Comparison of ENCODE assay signal across 8 mouse cellular contexts in the genomic region with DNA sequence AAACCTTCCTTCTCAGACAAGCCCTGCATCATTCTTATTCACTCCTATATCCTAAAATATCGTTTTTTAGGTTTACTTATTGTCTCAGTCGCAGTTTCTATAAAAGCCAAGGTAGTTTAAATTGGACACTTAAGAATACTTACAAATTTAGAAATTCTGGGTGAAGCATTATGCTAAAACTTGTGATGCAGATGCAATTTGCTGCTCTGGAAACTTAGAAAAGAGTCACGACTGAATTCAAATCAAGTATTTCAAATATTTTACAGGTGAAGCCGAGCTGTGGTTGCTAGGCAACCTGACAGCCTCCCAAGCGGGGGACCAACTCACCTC. TPM values are rescaled to one million over a fixed set of nuclear protein-coding genes. Genes with fewer than 3 reads are reported as not detected.
DNase-seq lines count a peak whose midpoint lies in the region; ATAC-seq and TF ChIP-seq lines count a peak whose summit lies in the region.

No protein-coding gene starts in this region.

- no peak for DNase-seq in kidney, adult 2 months
- no peak for DNase-seq in kidney, adult 18-20 months
- no peak for DNase-seq in hindbrain, embryonic 14.5 days (ENCODE audit: low spot score)
- DNase-seq in right cerebral cortex, adult 18-20 months: no peak
- no peak for DNase-seq in cerebellum, adult 8-10 months
- no peak for DNase-seq in adrenal gland, postnatal 4 days (ENCODE audit: low spot score in 2 of 2)

- ATAC-seq in hindbrain, embryonic 14.5 days (ENCODE audit: low FRiP score): no peak
- ATAC-seq in midbrain, embryonic 12.5 days (ENCODE audit: low FRiP score, low read depth): no peak

- peak overlapping the region; percentile 0; the same call in 1 of the 2 replicates for H3K4me3 ChIP-seq in kidney, adult 2 months (ENCODE audit: insufficient read depth, low read depth, low read length)
- peak overlapping the region; percentile 35 for H3K4me3 ChIP-seq in brown adipose tissue, adult 24 weeks (ENCODE audit: insufficient read depth, low read depth, low read length)
- peak overlapping the region; percentile 75 for H3K4me3 ChIP-seq in hindbrain, embryonic 14.5 days (replicated peaks; ENCODE audit: low read length)
- H3K4me3 ChIP-seq in midbrain, embryonic 12.5 days: peak overlapping the region; percentile 84

- WGBS in kidney, adult 2 months: 7% methylated on average over 5 of the region's 5 CpGs
- 8% methylated on average over 5 of the region's 5 CpGs for WGBS in hindbrain, embryonic 14.5 days
- WGBS in midbrain, embryonic 12.5 days: 10% methylated on average over 5 of the region's 5 CpGs

- H3K9ac ChIP-seq in hindbrain, embryonic 14.5 days: peak overlapping the region; percentile 43
- no peak overlapping the region for H3K9ac ChIP-seq in midbrain, embryonic 12.5 days (replicated peaks)

- peak overlapping the region; percentile 59 for H3K4me2 ChIP-seq in hindbrain, embryonic 14.5 days (replicated peaks)
- H3K4me2 ChIP-seq in midbrain, embryonic 12.5 days (replicated peaks): peak overlapping the region; percentile 48

- no peaks in the 10 kb centered on the region for H3K9me3 ChIP-seq in hindbrain, embryonic 14.5 days (ENCODE audit: control insufficient read depth, low read length)
- H3K9me3 ChIP-seq in midbrain, embryonic 12.5 days: no peaks in the 10 kb centered on the region

- H3K36me3 ChIP-seq in kidney, adult 2 months (ENCODE audit: control insufficient read depth, insufficient read depth, low read length): no peaks in the 10 kb centered on the region
- H3K36me3 ChIP-seq in hindbrain, embryonic 14.5 days (replicated peaks; ENCODE audit: control insufficient read depth, insufficient read depth): 0 out of 2 replicates have a peak, but pooled peaks cover under 1% of the 10 kb centered on the region
- 0 out of 2 replicates have a peak, but pooled peaks cover 4% of the 10 kb centered on the region for H3K36me3 ChIP-seq in midbrain, embryonic 12.5 days

- H3K4me1 ChIP-seq in kidney, adult 2 months (ENCODE audit: control insufficient read depth, insufficient read depth, low read length): peaks cover under 1% of the 10 kb centered on the region; the same call in 1 of the 2 replicates
- 0 out of 2 replicates have a peak, but pooled peaks cover 2% of the 10 kb centered on the region for H3K4me1 ChIP-seq in brown adipose tissue, adult 24 weeks (ENCODE audit: control insufficient read depth, insufficient read depth, insufficient read length, low read length)
- peaks cover 46% of the 10 kb centered on the region for H3K4me1 ChIP-seq in hindbrain, embryonic 14.5 days (replicated peaks; ENCODE audit: control insufficient read depth, insufficient read depth, low read length)
- H3K4me1 ChIP-seq in midbrain, embryonic 12.5 days: peaks cover 36% of the 10 kb centered on the region

- no peak for TF ChIP-seq POLR2A in kidney, adult 2 months (IDR thresholded peaks at IDR 0.05; ENCODE audit: low read depth, low read length)

- TF ChIP-seq CTCF in kidney, adult 2 months (conservative IDR thresholded peaks at IDR 0.05; ENCODE audit: insufficient read depth, insufficient read length, low read depth, low read length): no peak

- H3K27ac ChIP-seq in kidney, adult 2 months (ENCODE audit: insufficient read depth, low read depth, low read length): no peak overlapping the region
- H3K27ac ChIP-seq in brown adipose tissue, adult 24 weeks (replicated peaks; ENCODE audit: low read depth, low read length): no peak overlapping the region
- H3K27ac ChIP-seq in hindbrain, embryonic 14.5 days: peak overlapping the region; percentile 88
- H3K27ac ChIP-seq in midbrain, embryonic 12.5 days (replicated peaks): peak overlapping the region; percentile 85; the same call in 1 of the 2 replicates

- no peaks in the 10 kb centered on the region for H3K27me3 ChIP-seq in kidney, adult 2 months (replicated peaks; ENCODE audit: control insufficient read depth, insufficient read depth, low read length)
- no peaks in the 10 kb centered on the region for H3K27me3 ChIP-seq in hindbrain, embryonic 14.5 days (ENCODE audit: control insufficient read depth, insufficient read depth, low read length)
- no peaks in the 10 kb centered on the region for H3K27me3 ChIP-seq in midbrain, embryonic 12.5 days

RNA-seq across cellular contexts. Expression of gene Hmgcs1, which starts 0.5 kb away (rescaled TPM):
- 67.5 and 86.3 TPM in 2 replicates for polyA plus RNA-seq in kidney, adult 2 months (2012; rRNA removed)
- polyA plus RNA-seq in brown adipose tissue, adult 24 weeks (2012; ENCODE audit: insufficient read depth, insufficient read length, missing spikeins): 191 and 228 TPM in 2 replicates
- polyA plus RNA-seq in hindbrain, embryonic 14.5 days (2014; fragmentation: Nextera tagmentation; extraction: Ambion mirVana): 533 and 643 TPM in 2 replicates
- 494 and 501 TPM in 2 replicates for polyA plus RNA-seq in midbrain, embryonic 12.5 days (2016; fragmentation: Nextera tagmentation; extraction: Ambion mirVana)
- total RNA-seq in adrenal gland, postnatal 4 days (2021): 100 to 1,000 TPM; 211 to 213 TPM

Comparison
In these comparisons a context has a peak if more than half of its experiments do, and no peak if none do; other contexts are left out.
1. H3K27ac ChIP-seq: peak in hindbrain, embryonic 14.5 days (single experiment) and midbrain, embryonic 12.5 days (single experiment); none in kidney, adult 2 months (single experiment) and brown adipose tissue, adult 24 weeks (single experiment).
2. H3K4me3 ChIP-seq: peak in every context shown above with its lines; median percentile 84 in midbrain, embryonic 12.5 days; 75 in hindbrain, embryonic 14.5 days; 35 in brown adipose tissue, adult 24 weeks; 0 in kidney, adult 2 months.